Mouse (Mus musculus): ENCODE results near the gene Cdt1.

GRCm38 (mm10) chr8:122622727-122623126 lies 54.9 kb downstream of the Cdt1 start, which contains the start of gene Pabpn1l:
- no peak for TF ChIP-seq CTCF (IDR thresholded peaks at IDR 0.05; ENCODE audit: extremely low read depth, insufficient read depth, insufficient read length, insufficient replicate concordance)
- TF ChIP-seq POLR2A (IDR thresholded peaks at IDR 0.05; ENCODE audit: low read depth, low read length) = no peak

All from spleen, adult 2 months (tissue).